Mouse (Mus musculus): ENCODE results near the gene Nxpe4. TPM values are rescaled to one million over a fixed set of nuclear protein-coding genes. Genes with fewer than 3 reads are reported as not detected.

The Nxpe4 gene
- polyA plus RNA-seq, 1 experiment, result 4.7 TPM

GRCm38 (mm10) chr9:48266286-48267027 is 104.6 kb downstream of the Nxpe4 start:
- TF ChIP-seq GATA1 (IDR thresholded peaks at IDR 0.05; ENCODE audit: low read length), result no peak

GRCm38 (mm10) chr9:48267028-48267441 is 105.2 kb downstream of the Nxpe4 start:
- no peak for TF ChIP-seq GATA1 (IDR thresholded peaks at IDR 0.05; ENCODE audit: low read length)

- TF ChIP-seq GATA1 (IDR thresholded peaks at IDR 0.05; ENCODE audit: low read length), result no peak
Measured at GRCm38 (mm10) chr9:48267960-48268359, 106.1 kb downstream of the Nxpe4 start.

- no peak for TF ChIP-seq GATA1 (IDR thresholded peaks at IDR 0.05; ENCODE audit: low read length)
Measured at GRCm38 (mm10) chr9:48276831-48277230, 115.0 kb downstream of the Nxpe4 start.

GRCm38 (mm10) chr9:48284221-48284620 is 122.4 kb downstream of the Nxpe4 start:
- no peak for TF ChIP-seq GATA1 (IDR thresholded peaks at IDR 0.05; ENCODE audit: low read length)

- TF ChIP-seq GATA1 (IDR thresholded peaks at IDR 0.05; ENCODE audit: low read length), result no peak
Measured at GRCm38 (mm10) chr9:48290281-48290680, 128.5 kb downstream of the Nxpe4 start.

GRCm38 (mm10) chr9:48294754-48295153 is 132.9 kb downstream of the Nxpe4 start:
- TF ChIP-seq GATA1 (IDR thresholded peaks at IDR 0.05; ENCODE audit: low read length), result no peak

GRCm38 (mm10) chr9:48298983-48299382 is 137.2 kb downstream of the Nxpe4 start:
- no peak for TF ChIP-seq GATA1 (IDR thresholded peaks at IDR 0.05; ENCODE audit: low read length)

GRCm38 (mm10) chr9:48311241-48311640 is 149.4 kb downstream of the Nxpe4 start:
- TF ChIP-seq GATA1 (IDR thresholded peaks at IDR 0.05; ENCODE audit: low read length), result no peak

- no peak for TF ChIP-seq GATA1 (IDR thresholded peaks at IDR 0.05; ENCODE audit: low read length)
Measured at GRCm38 (mm10) chr9:48314194-48314593, 152.4 kb downstream of the Nxpe4 start.

- TF ChIP-seq GATA1 (IDR thresholded peaks at IDR 0.05; ENCODE audit: low read length), result no peak
Measured at GRCm38 (mm10) chr9:48315825-48316224, 154.0 kb downstream of the Nxpe4 start.

GRCm38 (mm10) chr9:48326338-48326737 is 164.5 kb downstream of the Nxpe4 start:
- TF ChIP-seq GATA1 (IDR thresholded peaks at IDR 0.05; ENCODE audit: low read length), result no peak

GRCm38 (mm10) chr9:48329597-48329996 is 167.8 kb downstream of the Nxpe4 start:
- no peak for TF ChIP-seq GATA1 (IDR thresholded peaks at IDR 0.05; ENCODE audit: low read length)

- TF ChIP-seq GATA1 (IDR thresholded peaks at IDR 0.05; ENCODE audit: low read length), result peak; percentile 25
Measured at GRCm38 (mm10) chr9:48338783-48339455, 177.1 kb downstream of the Nxpe4 start.

- no peak for TF ChIP-seq GATA1 (IDR thresholded peaks at IDR 0.05; ENCODE audit: low read length)
Measured at GRCm38 (mm10) chr9:48339563-48339962, 177.7 kb downstream of the Nxpe4 start.

- no peak for TF ChIP-seq GATA1 (IDR thresholded peaks at IDR 0.05; ENCODE audit: low read length)
Measured at GRCm38 (mm10) chr9:48340708-48341380, 179.0 kb downstream of the Nxpe4 start.
